Mouse (Mus musculus): Measurements from ENCODE around the gene Bckdk.

- TF ChIP-seq CTCF (IDR thresholded peaks at IDR 0.05; ENCODE audit: extremely low read depth, insufficient read depth, low read length) = no peak
- no peak for TF ChIP-seq POLR2A (IDR thresholded peaks at IDR 0.05; ENCODE audit: extremely low read depth, insufficient read depth, low read length)
Observed at GRCm38 (mm10) chr7:127899997-127900396, 3.9 kb upstream of the Bckdk start.
